ENCODE assay signal across 8 mouse cellular contexts in genomic region chr8:112011816-112012242, GRCm38 (mm10). TPM values are rescaled to one million over a fixed set of nuclear protein-coding genes. Genes with fewer than 3 reads are reported as not detected.
A peak's percentile ranks its signal among the peaks of the same experiment; 100 is the strongest.
DNase-seq lines count a peak whose midpoint lies in the region; ATAC-seq and TF ChIP-seq lines count a peak whose summit lies in the region.

No protein-coding gene starts in this region.

- peaks cover 57% of the 10 kb centered on the region for H3K79me2 ChIP-seq in myocyte (ENCODE audit: control insufficient read depth, insufficient read depth)

- no peaks in the 10 kb centered on the region; the same call in 1 of the 2 replicates for H3K36me3 ChIP-seq in liver, embryonic 14.5 days (replicated peaks; ENCODE audit: control insufficient read depth, insufficient read depth, low read depth)
- peaks cover 4% of the 10 kb centered on the region for H3K36me3 ChIP-seq in myocyte (ENCODE audit: control insufficient read depth, insufficient read depth)
- peaks cover 7% of the 10 kb centered on the region for H3K36me3 ChIP-seq in splenic B cell, adult 2 months (ENCODE audit: control insufficient read depth, insufficient read depth, low read length, poor library complexity, severe bottlenecking)

- DNase-seq in left cerebral cortex, adult 18-20 months (ENCODE audit: low spot score in 2 of 2): peak; percentile 23 to 42
- DNase-seq in left cerebral cortex, adult 8-10 months (ENCODE audit: low spot score in 2 of 2): no peak
- peak; percentile 57 to 72 for DNase-seq in cerebellum, postnatal 14 days
- peak; percentile 42 for DNase-seq in gastrocnemius, postnatal 25 days
- DNase-seq in kidney, adult 11 months: peak; percentile 50
- peak in 2 of 3 experiments; percentile 28 to 37 for DNase-seq in liver, embryonic 14.5 days (ENCODE audit: low read depth in 3 of 3, low spot score in 3 of 3)
- DNase-seq in splenic B cell, adult 2 months (ENCODE audit: low read depth, low spot score): peak; percentile 39

- WGBS in liver, embryonic 14.5 days (ENCODE audit: insufficient replicate concordance): under 1% methylated on average over 40 of the region's 40 CpGs

- H3K4me3 ChIP-seq in liver, embryonic 14.5 days (ENCODE audit: insufficient read depth in 1 of 2, low read depth in 2 of 2, low read length in 2 of 2): peak overlapping the region; percentile 92 to 95
- H3K4me3 ChIP-seq in myocyte: peak overlapping the region; percentile 87

- ATAC-seq in liver, embryonic 14.5 days (ENCODE audit: insufficient read depth): peak; percentile 57

- TF ChIP-seq POLR2A in myocyte (IDR thresholded peaks at IDR 0.05; ENCODE audit: insufficient read length, low read depth): no peak

- H3K27ac ChIP-seq in liver, embryonic 14.5 days: peak overlapping the region; percentile 60

- no peak for TF ChIP-seq EP300 in liver, embryonic 14.5 days (IDR thresholded peaks at IDR 0.05; ENCODE audit: low read depth)

- TF ChIP-seq CTCF in liver, embryonic 14.5 days (IDR thresholded peaks at IDR 0.05; ENCODE audit: low read depth): no peak

- peak overlapping the region; percentile 79 for H3K9ac ChIP-seq in liver, embryonic 14.5 days (replicated peaks)

- peaks cover 9 to 21% of the 10 kb centered on the region in 2 experiments for H3K4me1 ChIP-seq in liver, embryonic 14.5 days (replicated peaks; ENCODE audit: control insufficient read depth in 2 of 2, insufficient read depth in 2 of 2, low read length in 1 of 2)

- no peaks in the 10 kb centered on the region for H3K27me3 ChIP-seq in liver, embryonic 14.5 days (ENCODE audit: control insufficient read depth, insufficient read depth, low read length)
- no peaks in the 10 kb centered on the region for H3K27me3 ChIP-seq in myocyte (ENCODE audit: control insufficient read depth, insufficient read depth, insufficient read length)
- H3K27me3 ChIP-seq in splenic B cell, adult 2 months (ENCODE audit: control insufficient read depth, insufficient read depth, low read length, poor library complexity, severe bottlenecking): no peaks in the 10 kb centered on the region

- H3K9me3 ChIP-seq in liver, embryonic 14.5 days (ENCODE audit: control insufficient read depth, low read length): no peaks in the 10 kb centered on the region

- peak overlapping the region; percentile 92 for H3K4me2 ChIP-seq in liver, embryonic 14.5 days (ENCODE audit: low read depth)
- peak overlapping the region; percentile 87 for H3K4me2 ChIP-seq in myocyte (ENCODE audit: low read depth)

- H3ac ChIP-seq in myocyte (ENCODE audit: control insufficient read depth, insufficient read length): peak overlapping the region; percentile 70

TF ChIP-seq in myocyte, 11 proteins besides CTCF, POLR2A, EP300 and RAD21:
- TF ChIP-seq CEBPB (IDR thresholded peaks at IDR 0.05; ENCODE audit: insufficient read depth, poor library complexity, severe bottlenecking) (no peak), TCF12 (IDR thresholded peaks at IDR 0.05; ENCODE audit: insufficient read depth, poor library complexity, severe bottlenecking) (no peak), SRF (IDR thresholded peaks at IDR 0.05; ENCODE audit: control insufficient read depth, insufficient read length, low read depth) (no peak), REST (IDR thresholded peaks at IDR 0.05; ENCODE audit: insufficient read depth, insufficient read length) (no peak), MYOD1 (IDR thresholded peaks at IDR 0.05; ENCODE audit: control insufficient read depth in 1 of 3, insufficient read length in 2 of 3, low read depth in 2 of 3) (no peak), MYOG (IDR thresholded peaks at IDR 0.05; ENCODE audit: control insufficient read depth in 1 of 3, insufficient read depth in 1 of 3, insufficient read length in 2 of 3, low read depth in 2 of 3) (no peak), USF1 (IDR thresholded peaks at IDR 0.05; ENCODE audit: low read depth) (no peak), E2F4 (IDR thresholded peaks at IDR 0.05; ENCODE audit: insufficient read depth) (no peak)
TF ChIP-seq in myocyte: peak in this region for 0.

RNA-seq across cellular contexts. Expression of gene Terf2ip, which starts 0.6 kb away (rescaled TPM):
- total RNA-seq in left cerebral cortex, adult 18-20 months (2021): 10 to 100 TPM; 39.2 to 39.7 TPM
- total RNA-seq in left cerebral cortex, adult 8-10 months (2022): 10 to 100 TPM; 38.9 to 42.5 (median 40.4) TPM
- total RNA-seq in gastrocnemius, postnatal 25 days (2021): 1 to 10 TPM; 7.5 to 7.7 TPM
- polyA plus RNA-seq in liver, embryonic 14.5 days (2012; rRNA removed): 2.9 and 3.9 TPM in 2 replicates
- polyA plus RNA-seq in liver, embryonic 14.5 days (2014; fragmentation: Nextera tagmentation; extraction: Ambion mirVana): 3.2 and 3.5 TPM in 2 replicates
- polyA plus RNA-seq in myocyte (2012; fragmentation: generic; extraction: Trizol): 6.8 TPM

RNA-seq across cellular contexts. Expression of gene Kars, which starts 0.7 kb away (rescaled TPM):
- 10 to 100 TPM; 78.9 to 81.3 TPM for total RNA-seq in left cerebral cortex, adult 18-20 months (2021)
- total RNA-seq in left cerebral cortex, adult 8-10 months (2022): 10 to 100 TPM; 80.3 to 90.3 (median 84.7) TPM
- total RNA-seq in gastrocnemius, postnatal 25 days (2021): 100 to 1,000 TPM; 102 to 112 TPM
- polyA plus RNA-seq in liver, embryonic 14.5 days (2012; rRNA removed): 39.4 and 58.9 TPM in 2 replicates
- 93.6 and 105 TPM in 2 replicates for polyA plus RNA-seq in liver, embryonic 14.5 days (2014; fragmentation: Nextera tagmentation; extraction: Ambion mirVana)
- 199 TPM for polyA plus RNA-seq in myocyte (2012; fragmentation: generic; extraction: Trizol)

RNA-seq across cellular contexts. Expression of gene Gm6793, which starts 3.0 kb away (rescaled TPM):
- not detected for total RNA-seq in left cerebral cortex, adult 18-20 months (2021)
- under 1 TPM in 1 of 4 experiments, not detected in 3; 0.30 TPM for total RNA-seq in left cerebral cortex, adult 8-10 months (2022)
- total RNA-seq in gastrocnemius, postnatal 25 days (2021): not detected
- 0.08 and 0.17 TPM in 2 replicates for polyA plus RNA-seq in liver, embryonic 14.5 days (2012; rRNA removed)
- 0.33 TPM in 1 of 2 replicates, not detected in the other for polyA plus RNA-seq in liver, embryonic 14.5 days (2014; fragmentation: Nextera tagmentation; extraction: Ambion mirVana)
- 0.23 TPM for polyA plus RNA-seq in myocyte (2012; fragmentation: generic; extraction: Trizol)

RNA-seq across cellular contexts. Expression of gene Adat1, which starts 19.7 kb away (rescaled TPM):
- 1 to 10 TPM; 5.9 to 6.1 TPM for total RNA-seq in left cerebral cortex, adult 18-20 months (2021)
- 1 to 10 TPM; 5.3 to 8.0 (median 5.9) TPM for total RNA-seq in left cerebral cortex, adult 8-10 months (2022)
- total RNA-seq in gastrocnemius, postnatal 25 days (2021): 1 to 10 TPM; 1.3 to 2.4 TPM
- polyA plus RNA-seq in liver, embryonic 14.5 days (2012; rRNA removed): 2.8 and 3.4 TPM in 2 replicates
- polyA plus RNA-seq in liver, embryonic 14.5 days (2014; fragmentation: Nextera tagmentation; extraction: Ambion mirVana): 2.4 and 2.5 TPM in 2 replicates
- 2.8 TPM for polyA plus RNA-seq in myocyte (2012; fragmentation: generic; extraction: Trizol)

Comparison
In these comparisons a context has a peak if more than half of its experiments do, and no peak if none do; other contexts are left out.
1. DNase-seq: peak in left cerebral cortex, adult 18-20 months (2 of 2), cerebellum, postnatal 14 days (2 of 2), gastrocnemius, postnatal 25 days (single experiment), kidney, adult 11 months (single experiment), liver, embryonic 14.5 days (2 of 3) and splenic B cell, adult 2 months (single experiment); none in left cerebral cortex, adult 8-10 months (0 of 2).
2. RNA of gene Terf2ip, which starts 0.6 kb away (total RNA-seq): 38.9 to 42.5 TPM in left cerebral cortex, adult 8-10 months and 39.2 to 39.7 TPM in left cerebral cortex, adult 18-20 months; 7.5 to 7.7 TPM in gastrocnemius, postnatal 25 days; every median in the first group is over 4 times any median in the second.